Mouse (Mus musculus) kidney, embryonic 16.5 days (tissue): ENCODE measurements at regions not wholly inside any gene's neighbourhood (a gene's known extent, or its start where the extent isn't known, plus 50 kb on each side); places are given as distances from the start of the nearest gene placed in this dataset.

Experiments
- ATAC-seq: fragments of 200-750 bp; cut with Nextera tagmentation; 2 replicates; pipeline ENCODE4 v1.8.0; 2017; ENCODE audit warnings: moderate TSS enrichment; ENCODE audit not compliant: low FRiP score, low TSS enrichment
- H3K27ac ChIP-seq: fragments of 300-500 bp; sonication (generic); 2 replicates; pipeline ENCODE4 v1.5.1; 2014; ENCODE audit warnings: low read length
- H3K27me3 ChIP-seq: fragments of 300-500 bp; sonication (generic); 2 replicates; pipeline ENCODE4 v1.6.1; 2014; ENCODE audit warnings: low read length, control low read depth, mixed read lengths; ENCODE audit not compliant: insufficient read depth
- H3K36me3 ChIP-seq: fragments of 300-500 bp; sonication (generic); 2 replicates; pipeline ENCODE4 v1.6.1; 2014; ENCODE audit warnings: low read length, control low read depth, mixed read lengths; ENCODE audit not compliant: insufficient read depth
- H3K4me1 ChIP-seq: fragments of 300-500 bp; sonication (generic); 2 replicates; pipeline ENCODE4 v1.6.1; 2014; ENCODE audit warnings: low read length, control low read depth, mixed read lengths; ENCODE audit not compliant: insufficient read depth
- H3K4me2 ChIP-seq: fragments of 300-500 bp; sonication (generic); replicated peaks from 2 replicates; pipeline ENCODE4 v1.6.1; 2014; ENCODE audit warnings: low read depth, low read length
- H3K4me3 ChIP-seq: fragments of 300-500 bp; sonication (generic); 2 replicates; pipeline ENCODE4 v1.5.1; 2014; ENCODE audit warnings: mild to moderate bottlenecking, low read length
- H3K9ac ChIP-seq: fragments of 300-500 bp; sonication (generic); replicated peaks from 2 replicates; pipeline ENCODE4 v1.6.1; 2014; ENCODE audit warnings: low read length
- H3K9me3 ChIP-seq: fragments of 300-500 bp; sonication (generic); 2 replicates; pipeline ENCODE4 v1.6.1; 2016; ENCODE audit warnings: low read length, control low read depth
- WGBS: fragments of 180-500 bp; shearing (Covaris S2); extraction: QIAGEN DNeasy Blood & Tissue Kit; methylation state at CpG from one replicate; pipeline ENCODE4 v1.1.7; 2014; 5-methylcytosine and 5-hydroxymethylcytosine counted together

- Histone ChIP-seq H3K4me2 (no peak overlapping the region), H3K9ac (no peak overlapping the region), H3K9me3 (no peaks in the 10 kb centered on the region), H3K27ac (no peak overlapping the region), H3K4me1 (no peaks in the 10 kb centered on the region), H3K36me3 (no peaks in the 10 kb centered on the region), H3K4me3 (no peak overlapping the region), H3K27me3 (no peaks in the 10 kb centered on the region)
- 47% methylated on average over 2 of the region's 2 CpGs for WGBS
- ATAC-seq = no peak
Measured at GRCm38 (mm10) chr15:54097498-54097897, 212.8 kb downstream of the Gm7489 start.

GRCm38 (mm10) chr15:54112406-54112805 is 227.7 kb downstream of the Gm7489 start:
- WGBS = 87% methylated on average over 2 of the region's 2 CpGs
- no peaks in the 10 kb centered on the region for H3K36me3 ChIP-seq
- H3K9ac ChIP-seq = no peak overlapping the region
- ATAC-seq = no peak
- no peaks in the 10 kb centered on the region for H3K4me1 ChIP-seq
- H3K4me3 ChIP-seq = no peak overlapping the region
- H3K27me3 ChIP-seq = no peaks in the 10 kb centered on the region
- H3K4me2 ChIP-seq = no peak overlapping the region
- no peak overlapping the region for H3K27ac ChIP-seq
- H3K9me3 ChIP-seq = no peaks in the 10 kb centered on the region

GRCm38 (mm10) chr15:54114096-54114512 is 229.4 kb downstream of the Gm7489 start:
- Histone ChIP-seq H3K4me1 (no peaks in the 10 kb centered on the region), H3K4me2 (no peak overlapping the region), H3K27ac (no peak overlapping the region), H3K4me3 (no peak overlapping the region), H3K9ac (no peak overlapping the region), H3K36me3 (no peaks in the 10 kb centered on the region), H3K9me3 (no peaks in the 10 kb centered on the region), H3K27me3 (no peaks in the 10 kb centered on the region)
- ATAC-seq = no peak
- 63% methylated on average over 5 of the region's 5 CpGs for WGBS

- no peak; the same call in 1 of the 2 replicates for ATAC-seq
Measured at GRCm38 (mm10) chr15:54117967-54118538, 233.3 kb downstream of the Gm7489 start.

GRCm38 (mm10) chr15:54120456-54120855 is 235.8 kb downstream of the Gm7489 start:
- 89% methylated on average over 3 of the region's 3 CpGs for WGBS
- Histone ChIP-seq H3K36me3 (no peaks in the 10 kb centered on the region), H3K27ac (no peak overlapping the region), H3K9me3 (no peaks in the 10 kb centered on the region), H3K9ac (no peak overlapping the region), H3K4me2 (no peak overlapping the region), H3K27me3 (no peaks in the 10 kb centered on the region), H3K4me3 (no peak overlapping the region), H3K4me1 (no peaks in the 10 kb centered on the region)
- ATAC-seq = no peak

More at GRCm38 (mm10) chr15:54117967-54118538, 233.3 kb downstream of the Gm7489 start:
- WGBS = 65% methylated on average over 5 of the region's 5 CpGs
- no peaks in the 10 kb centered on the region for H3K4me1 ChIP-seq
- no peaks in the 10 kb centered on the region for H3K9me3 ChIP-seq
- no peaks in the 10 kb centered on the region for H3K36me3 ChIP-seq
- H3K27ac ChIP-seq = no peak overlapping the region
- no peaks in the 10 kb centered on the region for H3K27me3 ChIP-seq
- no peak overlapping the region for H3K9ac ChIP-seq
- H3K4me3 ChIP-seq = no peak overlapping the region
- H3K4me2 ChIP-seq = no peak overlapping the region

- no peak overlapping the region for H3K4me3 ChIP-seq
- no peaks in the 10 kb centered on the region for H3K4me1 ChIP-seq
- H3K27me3 ChIP-seq = no peaks in the 10 kb centered on the region
- no peak overlapping the region for H3K4me2 ChIP-seq
- no peak; the same call in 1 of the 2 replicates for ATAC-seq
- no peaks in the 10 kb centered on the region for H3K36me3 ChIP-seq
- H3K27ac ChIP-seq = no peak overlapping the region
- 20% methylated on average over 1 of the region's 1 CpGs for WGBS
- no peaks in the 10 kb centered on the region for H3K9me3 ChIP-seq
- no peak overlapping the region for H3K9ac ChIP-seq
Measured at GRCm38 (mm10) chr15:54164350-54164749, 279.6 kb downstream of the Gm7489 start.

- Histone ChIP-seq H3K27me3 (no peaks in the 10 kb centered on the region), H3K4me3 (no peak overlapping the region), H3K9ac (no peak overlapping the region), H3K4me2 (no peak overlapping the region), H3K4me1 (no peaks in the 10 kb centered on the region), H3K27ac (no peak overlapping the region), H3K9me3 (no peaks in the 10 kb centered on the region), H3K36me3 (no peaks in the 10 kb centered on the region)
- ATAC-seq = no peak
- WGBS = 78% methylated on average over 3 of the region's 3 CpGs
Measured at GRCm38 (mm10) chr15:54167842-54168361, 283.2 kb downstream of the Gm7489 start.

GRCm38 (mm10) chr15:54177221-54177620 is 292.5 kb downstream of the Gm7489 start:
- Histone ChIP-seq H3K27me3 (no peaks in the 10 kb centered on the region), H3K27ac (no peak overlapping the region), H3K4me2 (no peak overlapping the region), H3K4me1 (no peaks in the 10 kb centered on the region), H3K9me3 (no peaks in the 10 kb centered on the region), H3K9ac (no peak overlapping the region), H3K4me3 (no peak overlapping the region), H3K36me3 (no peaks in the 10 kb centered on the region)
- 81% methylated on average over 2 of the region's 2 CpGs for WGBS
- no peak for ATAC-seq

GRCm38 (mm10) chr15:54177791-54178190 is 293.1 kb downstream of the Gm7489 start:
- H3K4me3 ChIP-seq = no peak overlapping the region
- no peak overlapping the region for H3K4me2 ChIP-seq
- no peak for ATAC-seq
- H3K27me3 ChIP-seq = no peaks in the 10 kb centered on the region
- H3K4me1 ChIP-seq = no peaks in the 10 kb centered on the region
- H3K27ac ChIP-seq = no peak overlapping the region
- no peaks in the 10 kb centered on the region for H3K9me3 ChIP-seq
- 94% methylated on average over 3 of the region's 3 CpGs for whole genome bisulfite sequencing
- no peaks in the 10 kb centered on the region for H3K36me3 ChIP-seq
- no peak overlapping the region for H3K9ac ChIP-seq
